Mouse (Mus musculus) liver, embryonic 18 days (tissue): ENCODE data around the gene Rhot1. TPM values are rescaled to one million over a fixed set of nuclear protein-coding genes. Genes with fewer than 3 reads are reported as not detected.

ENCODE experiments used
- polyA plus RNA-seq: library from polyadenylated mRNA; depleted of rRNA; stranded (reverse); fragments of >200 nt; gene quantifications from 2 replicates; pipeline ENCODE4 v1.2.3, GENCODE M21; 2012; rRNA removed

The Rhot1 gene
- polyA plus RNA-seq, result 13.4 and 16.4 TPM in 2 replicates

DNA sequence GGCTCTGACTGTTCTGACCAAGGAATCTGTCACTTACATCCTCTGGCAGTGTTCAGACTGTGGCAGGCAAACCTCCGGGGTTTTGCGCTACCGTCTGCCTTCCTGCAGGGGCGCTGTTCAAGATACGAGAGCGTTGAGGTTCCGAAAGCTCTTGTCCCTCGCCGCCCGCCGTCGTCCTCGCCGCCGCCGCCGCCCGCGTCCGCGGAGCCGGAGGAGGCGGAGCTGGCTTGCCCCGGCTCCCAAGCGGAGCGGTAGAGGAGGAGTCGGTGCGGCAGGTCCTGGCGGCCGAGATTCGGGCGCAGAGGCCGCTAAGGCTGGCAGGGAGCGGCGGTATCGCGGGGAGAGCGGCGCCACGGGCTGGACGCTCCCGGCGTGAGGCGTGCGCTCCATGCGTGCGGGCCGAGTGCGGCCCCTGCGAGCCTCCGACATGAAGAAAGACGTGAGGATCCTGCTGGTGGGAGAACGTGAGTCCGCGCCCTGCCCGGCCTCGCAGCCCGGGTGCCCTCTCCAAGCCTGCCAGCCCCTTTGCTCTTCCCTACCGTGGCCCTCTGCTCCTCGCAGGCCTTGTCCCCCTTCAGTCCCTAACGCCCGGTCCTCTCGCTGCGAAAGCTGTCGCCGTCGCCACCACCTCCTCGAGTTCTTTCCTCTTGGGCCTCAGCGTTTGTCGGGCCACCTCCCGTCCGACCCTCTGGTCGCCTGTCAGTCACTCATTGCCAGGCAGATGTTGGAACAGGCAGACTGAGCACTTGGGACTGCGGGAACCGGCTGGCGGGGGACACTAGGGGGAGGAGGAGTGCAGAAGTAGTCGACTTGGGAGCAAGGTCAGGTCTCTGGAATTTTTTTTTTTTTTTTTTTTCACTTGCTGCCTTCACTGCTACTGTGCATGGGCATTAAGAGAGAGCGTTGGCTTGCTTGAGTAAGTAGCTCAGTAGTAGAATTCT lies at the start of gene Rhot1:
Gene Rhot1, plus strand, starts transcription at position 160 of the 941 bp plus-strand sequence.

DNA sequence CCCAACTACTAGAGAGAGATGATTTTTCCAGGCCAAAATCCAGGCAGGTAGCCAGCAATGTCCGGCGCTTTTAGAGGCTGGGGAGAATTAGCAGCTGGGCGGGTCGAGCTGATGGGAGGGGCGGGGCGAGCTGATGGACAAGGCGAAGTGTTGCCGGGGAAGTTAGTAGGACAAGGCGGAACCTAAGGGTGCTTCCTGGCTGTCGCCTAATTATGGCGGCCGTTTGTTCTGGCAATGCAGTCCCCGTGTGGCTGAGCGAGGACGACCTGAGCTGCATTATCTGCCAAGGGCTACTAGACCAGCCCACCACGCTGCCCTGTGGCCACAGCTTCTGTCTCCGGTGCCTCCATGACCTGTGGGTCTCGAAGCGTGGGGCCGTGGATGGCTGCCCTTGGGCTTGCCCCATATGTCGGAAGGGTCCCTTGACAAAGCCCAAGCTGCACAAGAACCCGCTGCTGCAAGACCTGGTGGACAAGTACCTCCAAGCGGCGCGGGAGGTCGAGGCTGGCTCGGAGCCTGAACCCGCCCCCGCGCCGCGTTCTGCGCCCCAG lies 25.0 kb upstream of the Rhot1 start, which contains the start of gene Rnf135:
Gene Rnf135, plus strand, starts transcription at position 147 of the 551 bp plus-strand sequence.

DNA sequence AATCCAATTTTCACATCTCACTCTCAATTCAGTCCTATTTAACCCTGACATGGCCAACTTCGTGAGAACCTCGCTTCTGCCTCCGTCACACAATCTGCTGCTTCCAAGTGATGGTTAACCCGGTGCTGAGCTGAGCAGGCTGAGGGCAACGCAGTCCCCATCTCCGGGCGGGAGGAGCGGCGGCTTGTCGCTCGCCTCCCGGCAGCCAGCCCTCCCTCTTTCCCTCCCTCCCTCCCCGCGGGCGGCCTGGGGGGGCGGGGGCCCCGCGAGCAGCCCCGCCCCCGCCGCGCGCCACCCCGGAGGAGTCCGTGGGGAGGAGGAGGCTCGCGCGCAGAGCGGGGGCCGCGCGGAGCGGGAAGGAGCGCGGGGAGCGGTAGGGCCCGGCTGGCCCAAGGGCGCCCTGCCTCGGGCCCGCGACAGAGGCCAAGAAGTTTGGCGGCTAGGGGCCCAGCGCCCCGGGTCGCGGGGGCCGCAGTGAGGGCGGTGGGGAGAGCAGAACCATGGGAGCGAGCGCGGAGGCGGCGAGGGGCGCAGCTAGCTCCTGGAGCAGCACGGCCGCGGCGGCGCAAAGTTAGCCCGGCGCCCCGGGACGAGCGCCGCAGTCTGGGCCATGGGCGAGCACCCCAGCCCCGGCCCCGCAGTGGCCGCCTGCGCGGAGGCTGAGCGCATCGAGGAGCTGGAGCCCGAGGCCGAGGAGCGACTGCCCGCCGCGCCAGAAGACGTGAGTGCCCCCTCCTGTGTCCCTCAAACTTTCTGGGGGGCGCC lies 91.9 kb downstream of the Rhot1 start, which contains the start of gene Rhbdl3:
Gene Rhbdl3, plus strand, starts transcription at position 362 of the 765 bp plus-strand sequence.

Other genes starting within 250 kb of the Rhot1 start
- 8.1 and 8.5 TPM in 2 replicates for gene Utp6, start 246.6 kb upstream of the Rhot1 start, polyA plus RNA-seq
- gene Suz12, start 215.9 kb upstream of the Rhot1 start, polyA plus RNA-seq, result 15.1 and 16.5 TPM in 2 replicates
- gene Crlf3, start 128.0 kb upstream of the Rhot1 start, polyA plus RNA-seq, result 35.5 and 39.8 TPM in 2 replicates
- gene Atad5, start 119.6 kb upstream of the Rhot1 start, polyA plus RNA-seq, result 4.8 and 5.7 TPM in 2 replicates
- 9.6 and 10.1 TPM in 2 replicates for gene Tefm, start 66.8 kb upstream of the Rhot1 start, polyA plus RNA-seq
- 6.1 and 6.7 TPM in 2 replicates for gene Adap2, start 54.9 kb upstream of the Rhot1 start, polyA plus RNA-seq
- gene Rnf135, start 25.2 kb upstream of the Rhot1 start, polyA plus RNA-seq, result 4.3 and 4.9 TPM in 2 replicates
- 0.12 and 0.14 TPM in 2 replicates for gene Rhbdl3, start 91.9 kb downstream of the Rhot1 start, polyA plus RNA-seq
- gene 5730455P16Rik, start 169.0 kb downstream of the Rhot1 start, polyA plus RNA-seq, result 2.4 and 2.6 TPM in 2 replicates
- 69.8 and 74.5 TPM in 2 replicates for gene Zfp207, start 174.3 kb downstream of the Rhot1 start, polyA plus RNA-seq
- gene Psmd11, start 219.6 kb downstream of the Rhot1 start, polyA plus RNA-seq, result 47.9 and 49.3 TPM in 2 replicates